Mouse (Mus musculus): ENCODE measurements around the gene Ctsa. TPM values are rescaled to one million over a fixed set of nuclear protein-coding genes. Genes with fewer than 3 reads are reported as not detected.

Gene Ctsa
- polyA plus RNA-seq, 1 experiment from 2014 or later, result 178 TPM

DNA sequence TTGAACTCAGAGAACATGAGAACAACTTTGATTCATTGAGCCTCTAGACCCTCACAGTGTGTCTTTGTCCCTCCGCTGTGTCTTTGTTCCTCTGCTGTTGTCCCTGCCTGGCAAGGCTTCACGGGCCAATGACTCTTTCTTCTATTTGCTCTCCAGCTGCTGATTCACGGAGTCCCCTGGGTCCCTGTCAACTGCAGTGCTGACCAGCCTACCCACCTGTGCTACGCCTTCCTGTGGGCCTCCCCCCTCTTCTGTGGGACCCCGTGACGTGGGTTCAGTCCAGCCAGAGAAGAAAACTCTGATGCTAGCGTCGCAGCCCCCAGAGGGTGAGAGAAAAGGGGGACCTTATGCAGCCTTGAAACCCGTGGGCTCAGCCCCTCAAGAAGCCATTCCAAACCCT lies 49.9 kb downstream of the Ctsa start:
- Histone ChIP-seq H3K9me3 (ENCODE audit: control insufficient read depth, low read length) (no peaks in the 10 kb centered on the region), H3K4me1 (ENCODE audit: control insufficient read depth in 2 of 2, insufficient read depth in 2 of 2, low read length in 2 of 2) (peaks cover 11 to 17% of the 10 kb centered on the region in 2 experiments), H3K27me3 (ENCODE audit: control insufficient read depth, insufficient read depth, low read length) (no peaks in the 10 kb centered on the region), H3K4me3 (ENCODE audit: control insufficient read depth in 1 of 2, insufficient read depth in 1 of 2, low read depth in 1 of 2, low read length in 2 of 2) (no peak overlapping the region), H3K4me2 (ENCODE audit: low read length) (no peak overlapping the region), H3K36me3 (ENCODE audit: control insufficient read depth, insufficient read depth, low read length) (peaks cover 51% of the 10 kb centered on the region), H3K9ac (ENCODE audit: low read length) (no peak overlapping the region), H3K27ac (replicated peaks in 1 of 2; ENCODE audit: control insufficient read depth in 1 of 2, insufficient read depth in 1 of 2, low read depth in 2 of 2, low read length in 2 of 2) (no peak overlapping the region)
- 83% methylated on average over 9 of the region's 9 CpGs for WGBS
- ATAC-seq (ENCODE audit: insufficient number of reproducible peaks, insufficient read depth, low FRiP score, low read depth), result no peak

- 34% methylated on average over 7 of the region's 7 CpGs for WGBS
- H3K9ac ChIP-seq (ENCODE audit: low read length), result peak overlapping the region; percentile 10; the same call in 1 of the 2 replicates
- ATAC-seq (ENCODE audit: insufficient number of reproducible peaks, insufficient read depth, low FRiP score, low read depth), result peak; percentile 44; the same call in 1 of the 2 replicates
- peaks cover 7 to 12% of the 10 kb centered on the region in 2 experiments for H3K4me1 ChIP-seq (ENCODE audit: control insufficient read depth in 2 of 2, insufficient read depth in 2 of 2, low read length in 2 of 2)
- H3K9me3 ChIP-seq (ENCODE audit: control insufficient read depth, low read length), result no peaks in the 10 kb centered on the region
- H3K36me3 ChIP-seq (ENCODE audit: control insufficient read depth, insufficient read depth, low read length), result peaks cover 82% of the 10 kb centered on the region
- H3K27me3 ChIP-seq (ENCODE audit: control insufficient read depth, insufficient read depth, low read length), result no peaks in the 10 kb centered on the region
- no peak overlapping the region for H3K4me3 ChIP-seq (ENCODE audit: control insufficient read depth in 1 of 2, insufficient read depth in 1 of 2, low read depth in 1 of 2, low read length in 2 of 2)
- H3K4me2 ChIP-seq (ENCODE audit: low read length), result no peak overlapping the region
- peak overlapping the region in 1 of 2 experiments; percentile 35; a peak in 2 of 4 replicates for H3K27ac ChIP-seq (replicated peaks in 1 of 2; ENCODE audit: control insufficient read depth in 1 of 2, insufficient read depth in 1 of 2, low read depth in 2 of 2, low read length in 2 of 2)
Observed at GRCm38 (mm10) chr2:164885788-164886187, 53.1 kb downstream of the Ctsa start.

DNA sequence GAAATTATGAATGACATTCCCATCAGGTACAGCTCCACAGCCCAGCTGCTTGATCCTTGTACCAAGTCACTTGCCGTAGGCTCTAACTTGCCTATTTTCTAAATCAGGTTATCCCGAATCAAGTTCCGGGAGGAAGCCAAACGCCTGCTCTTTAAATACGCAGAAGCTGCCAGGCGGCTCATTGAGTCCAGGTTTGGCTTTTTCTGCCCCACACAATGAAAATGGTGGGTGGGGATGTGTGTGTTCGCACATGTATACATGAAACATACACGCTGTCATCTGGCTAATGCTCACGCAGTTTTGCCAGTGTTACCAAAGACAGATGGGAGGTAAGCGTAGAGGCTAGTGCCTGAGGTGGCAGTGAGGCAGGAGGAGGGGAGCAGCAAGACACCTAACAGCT lies 53.9 kb downstream of the Ctsa start:
- Histone ChIP-seq H3K4me2 (ENCODE audit: low read length) (no peak overlapping the region), H3K9ac (ENCODE audit: low read length) (no peak overlapping the region), H3K9me3 (ENCODE audit: control insufficient read depth, low read length) (no peaks in the 10 kb centered on the region), H3K27ac (replicated peaks in 1 of 2; ENCODE audit: control insufficient read depth in 1 of 2, insufficient read depth in 1 of 2, low read depth in 2 of 2, low read length in 2 of 2) (no peak overlapping the region), H3K27me3 (ENCODE audit: control insufficient read depth, insufficient read depth, low read length) (no peaks in the 10 kb centered on the region), H3K4me1 (ENCODE audit: control insufficient read depth in 2 of 2, insufficient read depth in 2 of 2, low read length in 2 of 2) (peaks cover 7 to 10% of the 10 kb centered on the region in 2 experiments), H3K4me3 (ENCODE audit: control insufficient read depth in 1 of 2, insufficient read depth in 1 of 2, low read depth in 1 of 2, low read length in 2 of 2) (no peak overlapping the region), H3K36me3 (ENCODE audit: control insufficient read depth, insufficient read depth, low read length) (peaks cover 91% of the 10 kb centered on the region)
- ATAC-seq (ENCODE audit: insufficient number of reproducible peaks, insufficient read depth, low FRiP score, low read depth), result no peak
- 90% methylated on average over 10 of the region's 10 CpGs for WGBS

DNA sequence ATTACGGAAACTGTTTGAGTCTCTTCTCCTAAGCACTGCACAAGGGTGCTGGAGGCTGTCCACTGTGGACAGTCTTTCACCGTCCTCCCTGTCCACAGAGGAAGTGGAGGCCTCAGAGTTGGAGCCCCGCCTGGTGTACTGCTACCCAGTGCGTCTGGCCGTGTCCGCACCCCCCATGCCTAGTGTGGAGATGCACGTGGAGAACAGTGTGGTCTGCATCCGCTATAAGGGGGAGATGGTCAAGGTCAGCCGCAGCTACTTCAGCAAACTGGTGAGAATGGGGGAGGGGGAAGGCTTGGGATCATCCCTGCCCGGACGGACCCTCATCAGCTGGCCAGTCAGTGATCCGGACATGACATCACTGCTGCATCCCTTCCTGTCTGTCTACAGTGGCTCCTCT lies 56.3 kb downstream of the Ctsa start:
- no peak overlapping the region for H3K9ac ChIP-seq (ENCODE audit: low read length)
- peaks cover 99% of the 10 kb centered on the region for H3K36me3 ChIP-seq (ENCODE audit: control insufficient read depth, insufficient read depth, low read length)
- no peak overlapping the region for H3K4me2 ChIP-seq (ENCODE audit: low read length)
- no peaks in the 10 kb centered on the region for H3K27me3 ChIP-seq (ENCODE audit: control insufficient read depth, insufficient read depth, low read length)
- no peak overlapping the region for H3K27ac ChIP-seq (replicated peaks in 1 of 2; ENCODE audit: control insufficient read depth in 1 of 2, insufficient read depth in 1 of 2, low read depth in 2 of 2, low read length in 2 of 2)
- no peaks in the 10 kb centered on the region for H3K9me3 ChIP-seq (ENCODE audit: control insufficient read depth, low read length)
- WGBS, result 70% methylated on average over 12 of the region's 12 CpGs
- H3K4me1 ChIP-seq (ENCODE audit: control insufficient read depth in 2 of 2, insufficient read depth in 2 of 2, low read length in 2 of 2), result peaks cover 7 to 10% of the 10 kb centered on the region in 2 experiments
- ATAC-seq (ENCODE audit: insufficient number of reproducible peaks, insufficient read depth, low FRiP score, low read depth), result peak; percentile 16; the same call in 1 of the 2 replicates
- no peak overlapping the region for H3K4me3 ChIP-seq (ENCODE audit: control insufficient read depth in 1 of 2, insufficient read depth in 1 of 2, low read depth in 1 of 2, low read length in 2 of 2)

- H3K4me3 ChIP-seq (ENCODE audit: control insufficient read depth in 1 of 2, insufficient read depth in 1 of 2, low read depth in 1 of 2, low read length in 2 of 2), result no peak overlapping the region
- H3K27me3 ChIP-seq (ENCODE audit: control insufficient read depth, insufficient read depth, low read length), result no peaks in the 10 kb centered on the region
- H3K9ac ChIP-seq (ENCODE audit: low read length), result no peak overlapping the region
- no peaks in the 10 kb centered on the region for H3K9me3 ChIP-seq (ENCODE audit: control insufficient read depth, low read length)
- H3K4me2 ChIP-seq (ENCODE audit: low read length), result no peak overlapping the region
- peaks cover 7 to 10% of the 10 kb centered on the region in 2 experiments for H3K4me1 ChIP-seq (ENCODE audit: control insufficient read depth in 2 of 2, insufficient read depth in 2 of 2, low read length in 2 of 2)
- no peak overlapping the region for H3K27ac ChIP-seq (replicated peaks in 1 of 2; ENCODE audit: control insufficient read depth in 1 of 2, insufficient read depth in 1 of 2, low read depth in 2 of 2, low read length in 2 of 2)
- ATAC-seq (ENCODE audit: insufficient number of reproducible peaks, insufficient read depth, low FRiP score, low read depth), result no peak
- peaks cover 100% of the 10 kb centered on the region for H3K36me3 ChIP-seq (ENCODE audit: control insufficient read depth, insufficient read depth, low read length)
- 88% methylated on average over 2 of the region's 2 CpGs for WGBS
Observed at GRCm38 (mm10) chr2:164889960-164890359, 57.3 kb downstream of the Ctsa start.

Other genes starting within 250 kb of the Ctsa start
- gene Wfdc6a, start 247.4 kb upstream of the Ctsa start, polyA plus RNA-seq (2014; fragmentation: Nextera tagmentation; extraction: Ambion mirVana), result 0.35 and 0.43 TPM in 2 replicates
- not detected in 2 replicates for gene Eppin, start 239.3 kb upstream of the Ctsa start, polyA plus RNA-seq (2014; fragmentation: Nextera tagmentation; extraction: Ambion mirVana)
- not detected in 2 replicates for gene Wfdc6b, start 219.4 kb upstream of the Ctsa start, polyA plus RNA-seq (2014; fragmentation: Nextera tagmentation; extraction: Ambion mirVana)
- gene Wfdc8, start 219.2 kb upstream of the Ctsa start, polyA plus RNA-seq (2014; fragmentation: Nextera tagmentation; extraction: Ambion mirVana), result not detected in 2 replicates
- gene Wfdc16, start 194.1 kb upstream of the Ctsa start, polyA plus RNA-seq (2014; fragmentation: Nextera tagmentation; extraction: Ambion mirVana), result not detected in 2 replicates
- not detected in 2 replicates for gene Wfdc10, start 176.8 kb upstream of the Ctsa start, polyA plus RNA-seq (2014; fragmentation: Nextera tagmentation; extraction: Ambion mirVana)
- gene Wfdc9, start 176.3 kb upstream of the Ctsa start, polyA plus RNA-seq (2014; fragmentation: Nextera tagmentation; extraction: Ambion mirVana), result not detected in 2 replicates
- not detected in 2 replicates for gene Wfdc11, start 158.8 kb upstream of the Ctsa start, polyA plus RNA-seq (2014; fragmentation: Nextera tagmentation; extraction: Ambion mirVana)
- gene Wfdc13, start 147.8 kb upstream of the Ctsa start, polyA plus RNA-seq (2014; fragmentation: Nextera tagmentation; extraction: Ambion mirVana), result 0.19 TPM in 1 of 2 replicates, not detected in the other
- gene Spint4, start 134.4 kb upstream of the Ctsa start, polyA plus RNA-seq (2014; fragmentation: Nextera tagmentation; extraction: Ambion mirVana), result not detected in 2 replicates
- not detected in 2 replicates for gene Spint5, start 117.6 kb upstream of the Ctsa start, polyA plus RNA-seq (2014; fragmentation: Nextera tagmentation; extraction: Ambion mirVana)
- 0.51 and 0.65 TPM in 2 replicates for gene Wfdc3, start 86.9 kb upstream of the Ctsa start, polyA plus RNA-seq (2014; fragmentation: Nextera tagmentation; extraction: Ambion mirVana)
- gene Dnttip1, start 86.9 kb upstream of the Ctsa start, polyA plus RNA-seq (2014; fragmentation: Nextera tagmentation; extraction: Ambion mirVana), result 51.1 and 53.8 TPM in 2 replicates
- gene Ube2c, start 63.0 kb upstream of the Ctsa start, polyA plus RNA-seq (2014; fragmentation: Nextera tagmentation; extraction: Ambion mirVana), result 349 and 388 TPM in 2 replicates
- gene Tnnc2, start 52.9 kb upstream of the Ctsa start, polyA plus RNA-seq (2014; fragmentation: Nextera tagmentation; extraction: Ambion mirVana), result 0.59 and 1.7 TPM in 2 replicates
- gene Snx21, start 47.0 kb upstream of the Ctsa start, polyA plus RNA-seq (2014; fragmentation: Nextera tagmentation; extraction: Ambion mirVana), result 37.2 and 38.0 TPM in 2 replicates
- gene Acot8, start 28.0 kb upstream of the Ctsa start, polyA plus RNA-seq (2014; fragmentation: Nextera tagmentation; extraction: Ambion mirVana), result 12.7 and 13.9 TPM in 2 replicates
- gene Zswim3, start 27.8 kb upstream of the Ctsa start, polyA plus RNA-seq (2014; fragmentation: Nextera tagmentation; extraction: Ambion mirVana), result 5.4 and 5.9 TPM in 2 replicates
- 8.6 TPM in 2 replicates for gene Zswim1, start 10.2 kb upstream of the Ctsa start, polyA plus RNA-seq (2014; fragmentation: Nextera tagmentation; extraction: Ambion mirVana)
- gene Spata25, start 4.3 kb upstream of the Ctsa start, polyA plus RNA-seq (2014; fragmentation: Nextera tagmentation; extraction: Ambion mirVana), result not detected in 2 replicates
- gene Neurl2, start 583 bp downstream of the Ctsa start, polyA plus RNA-seq (2014; fragmentation: Nextera tagmentation; extraction: Ambion mirVana), result 54.6 and 55.1 TPM in 2 replicates
- gene Pltp, start 24.8 kb downstream of the Ctsa start, polyA plus RNA-seq (2014; fragmentation: Nextera tagmentation; extraction: Ambion mirVana), result 9.6 and 10.4 TPM in 2 replicates
- gene Pcif1, start 46.4 kb downstream of the Ctsa start, polyA plus RNA-seq (2014; fragmentation: Nextera tagmentation; extraction: Ambion mirVana), result 58.0 and 58.8 TPM in 2 replicates
- gene Zfp335, start 78.9 kb downstream of the Ctsa start, polyA plus RNA-seq (2014; fragmentation: Nextera tagmentation; extraction: Ambion mirVana), result 6.8 and 6.9 TPM in 2 replicates
- gene Mmp9, start 107.9 kb downstream of the Ctsa start, polyA plus RNA-seq (2014; fragmentation: Nextera tagmentation; extraction: Ambion mirVana), result 0.09 TPM in 1 of 2 replicates, not detected in the other
- gene Slc12a5, start 127.9 kb downstream of the Ctsa start, polyA plus RNA-seq (2014; fragmentation: Nextera tagmentation; extraction: Ambion mirVana), result 0.62 and 0.71 TPM in 2 replicates
- 34.1 and 35.7 TPM in 2 replicates for gene Ncoa5, start 202.0 kb downstream of the Ctsa start, polyA plus RNA-seq (2014; fragmentation: Nextera tagmentation; extraction: Ambion mirVana)
- gene Cd40, start 222.8 kb downstream of the Ctsa start, polyA plus RNA-seq (2014; fragmentation: Nextera tagmentation; extraction: Ambion mirVana), result 5.8 and 8.6 TPM in 2 replicates